Mouse (Mus musculus) lung, postnatal 0 days (tissue): ENCODE measurements around the gene Slc26a11.

ENCODE experiments used
- CTCF ChIP-seq: IDR thresholded peaks from 2 replicates; pipeline ENCODE4 v1.5.1; 2016; ENCODE audit warnings: antibody characterized with exemption, mild to moderate bottlenecking
- EP300 ChIP-seq: IDR thresholded peaks from 2 replicates; pipeline ENCODE4 v1.6.1; 2016; ENCODE audit warnings: antibody characterized with exemption, mild to moderate bottlenecking, control low read depth

DNA sequence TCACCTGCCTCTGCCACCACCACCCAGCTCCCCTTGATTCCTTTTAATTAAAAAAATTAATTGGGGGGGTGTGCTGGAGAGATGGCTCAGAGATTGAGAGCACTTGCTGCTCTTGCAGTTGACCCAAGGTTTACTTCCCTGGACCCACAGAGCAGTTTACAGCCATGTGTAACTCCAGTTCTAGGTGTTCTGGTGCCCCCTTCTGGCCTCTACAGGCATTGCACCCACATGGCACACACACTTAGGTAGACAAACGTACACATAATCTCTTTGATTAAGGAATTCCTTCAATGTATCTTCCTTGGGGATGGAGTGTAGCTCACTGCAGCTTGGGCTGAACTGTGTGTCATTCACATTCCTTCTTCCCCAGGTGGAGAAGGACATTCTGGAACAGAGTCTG, 30.3 kb upstream of the Slc26a11 start:
- TF ChIP-seq CTCF (peak; percentile 42), EP300 (no peak)
